Mouse (Mus musculus) granulocyte monocyte progenitor cell, adult 5-6 weeks (primary cell): Measurements from ENCODE around the gene Zfp771. TPM values are rescaled to one million over a fixed set of nuclear protein-coding genes. Genes with fewer than 3 reads are reported as not detected.
A peak's percentile ranks its signal among the peaks of the same experiment; 100 is the strongest.
"Not testable (repeated sequence)": the region's sequence is repeated elsewhere in the genome, so short reads cannot be mapped to it uniquely, and the experiment has no call there.

Experiments
- ATAC-seq: replicated peaks from 2 replicates; pipeline ENCODE4 v1.8.0; 2016; ENCODE audit warnings: mild to moderate bottlenecking, moderate TSS enrichment, inconsistent platforms; ENCODE audit not compliant: poor library complexity, severe bottlenecking
- total RNA-seq, 2 experiments: library from RNA; stranded (forward) in 1 of 2; stranded (reverse) in 1 of 2; fragments of 200-712, 200-1000 nt in 1 of 2; fragments of >200 nt in 1 of 2; fragmentation: Nextera tagmentation in 1 of 2; gene quantifications; 2 replicates each; pipeline ENCODE4 v1.2.3; 2014 to 2017

The Zfp771 gene
- total RNA-seq, 2 experiments from 2014 or later = 4.9 to 10.6 TPM

DNA sequence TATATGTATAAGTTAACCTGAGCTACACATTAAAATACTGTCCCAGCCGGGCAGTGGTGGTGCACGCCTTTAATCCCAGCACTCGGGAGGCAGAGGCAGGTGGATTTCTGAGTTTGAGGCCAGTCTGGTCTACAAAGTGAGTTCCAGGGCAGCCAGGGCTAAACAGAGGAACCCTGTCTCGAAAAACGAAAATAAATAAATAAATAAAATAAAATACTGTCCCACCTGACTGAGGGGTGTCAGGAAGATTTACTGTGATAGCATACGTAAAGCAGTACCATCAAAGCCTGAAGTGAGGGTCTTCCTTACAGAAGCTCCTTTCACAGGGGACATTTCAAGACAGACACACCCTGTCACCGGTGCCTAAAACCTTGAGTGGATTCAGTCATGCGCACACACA lies 6.4 kb downstream of the Zfp771 start:
- ATAC-seq = not testable (repeated sequence)

DNA sequence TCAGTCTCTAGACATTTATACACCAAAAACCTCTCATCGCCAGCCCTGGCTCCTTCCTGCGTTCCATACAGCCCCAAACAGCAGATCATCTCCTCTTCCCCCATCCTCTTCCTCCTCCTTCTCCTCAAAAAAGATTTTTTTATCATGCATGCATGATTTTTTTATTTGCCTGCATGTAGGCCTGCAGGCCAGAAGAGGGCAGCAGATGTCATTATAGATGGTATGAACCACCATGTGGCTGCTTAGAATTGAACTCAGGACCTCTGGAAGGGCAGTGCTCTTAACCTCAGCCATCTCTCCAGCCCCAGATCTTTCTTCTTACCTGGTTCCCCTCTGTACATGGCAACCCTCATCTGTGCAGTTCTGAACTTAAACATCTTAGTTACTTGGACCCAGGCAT lies 8.3 kb downstream of the Zfp771 start:
- peak; percentile 15; the same call in 1 of the 2 replicates for ATAC-seq

DNA sequence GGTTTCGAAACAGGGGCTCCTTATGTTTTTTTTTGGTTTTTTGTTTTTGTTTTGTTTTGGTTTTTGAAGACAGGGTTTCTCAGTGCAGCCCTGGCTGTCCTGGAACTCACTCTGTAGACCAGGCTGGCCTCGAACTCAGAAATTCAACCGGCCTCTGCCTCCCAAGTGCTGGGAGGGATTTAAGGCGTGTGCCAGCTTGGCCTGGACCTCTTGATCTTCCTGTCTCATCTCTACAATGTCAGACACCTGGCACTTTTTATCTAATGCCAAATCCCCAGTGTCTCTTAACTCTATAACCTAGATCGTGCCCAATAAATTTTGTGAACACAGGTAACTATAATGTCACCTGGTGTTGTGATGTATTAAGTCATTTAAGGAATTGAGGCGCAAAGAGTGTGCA lies 9.3 kb downstream of the Zfp771 start:
- no peak for ATAC-seq

DNA sequence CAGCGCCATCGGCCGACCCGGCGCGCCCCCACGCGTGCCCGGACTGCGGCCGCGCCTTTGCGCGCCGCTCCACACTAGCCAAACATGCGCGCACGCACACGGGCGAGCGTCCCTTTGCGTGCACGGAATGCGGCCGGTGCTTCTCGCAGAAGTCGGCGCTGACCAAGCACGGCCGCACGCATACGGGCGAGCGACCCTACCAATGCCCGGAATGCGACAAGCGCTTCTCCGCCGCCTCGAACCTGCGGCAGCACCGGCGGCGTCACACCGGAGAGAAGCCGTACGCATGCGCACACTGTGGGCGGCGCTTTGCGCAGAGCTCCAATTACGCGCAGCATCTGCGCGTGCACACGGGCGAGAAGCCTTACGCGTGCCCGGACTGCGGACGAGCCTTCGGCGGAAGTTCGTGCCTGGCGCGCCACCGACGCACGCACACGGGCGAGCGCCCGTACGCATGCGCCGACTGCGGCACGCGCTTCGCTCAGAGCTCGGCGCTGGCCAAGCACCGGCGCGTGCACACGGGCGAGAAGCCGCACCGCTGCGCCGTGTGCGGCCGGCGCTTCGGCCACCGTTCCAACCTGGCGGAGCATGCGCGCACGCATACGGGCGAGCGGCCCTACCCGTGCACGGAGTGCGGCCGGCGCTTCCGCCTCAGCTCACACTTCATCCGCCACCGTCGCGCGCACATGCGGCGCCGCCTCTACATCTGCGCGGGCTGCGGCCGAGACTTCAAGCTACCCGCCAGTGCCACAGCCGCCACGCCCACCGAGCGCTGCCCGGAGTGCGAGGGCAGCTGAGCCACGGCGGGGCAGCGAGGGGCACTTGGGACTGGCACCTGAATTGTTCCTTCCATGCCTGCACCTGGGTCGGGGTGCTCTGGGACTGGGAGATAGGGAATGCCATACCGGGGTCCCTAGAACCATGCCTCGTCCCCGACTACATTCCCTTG lies 10.0 kb downstream of the Zfp771 start:
- peak; percentile 76 for ATAC-seq

DNA sequence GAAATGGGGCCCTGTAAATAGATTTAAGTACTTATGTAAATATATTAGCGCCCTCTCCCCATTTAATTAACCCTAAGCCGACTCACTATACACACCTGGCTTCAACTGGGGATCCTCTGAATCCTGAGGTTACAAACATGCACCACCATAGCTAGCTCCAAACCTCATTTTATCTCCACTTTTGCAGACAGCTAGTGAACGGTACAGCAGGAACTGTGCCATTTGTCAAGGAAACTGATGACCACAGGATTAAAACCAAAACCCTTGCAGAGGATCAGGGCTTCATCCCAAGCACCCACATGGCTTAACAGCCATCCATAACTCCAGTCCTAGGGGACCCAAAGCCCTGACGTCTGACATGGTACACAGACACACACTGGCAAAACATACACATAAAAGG lies 10.9 kb downstream of the Zfp771 start:
- ATAC-seq = no peak

DNA sequence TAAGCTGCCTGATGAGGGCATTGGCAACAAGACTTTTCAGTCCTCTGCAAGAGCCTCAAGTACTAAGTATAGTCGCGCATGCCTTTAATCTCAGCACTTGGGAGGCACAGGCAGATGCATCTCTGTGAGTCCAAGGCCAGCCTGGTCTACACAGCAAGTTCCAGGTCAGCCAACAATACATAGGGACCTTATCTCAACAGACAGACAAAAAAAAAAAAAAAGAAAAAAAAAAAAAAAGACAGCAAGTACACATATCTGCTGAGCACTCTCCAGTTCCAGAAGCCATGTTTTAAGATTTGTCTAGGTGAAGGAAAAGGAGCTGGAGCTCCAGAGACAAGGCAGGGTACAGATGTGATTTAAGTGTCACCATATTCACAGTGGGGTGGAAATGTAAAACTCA lies 11.9 kb downstream of the Zfp771 start:
- no peak for ATAC-seq

DNA sequence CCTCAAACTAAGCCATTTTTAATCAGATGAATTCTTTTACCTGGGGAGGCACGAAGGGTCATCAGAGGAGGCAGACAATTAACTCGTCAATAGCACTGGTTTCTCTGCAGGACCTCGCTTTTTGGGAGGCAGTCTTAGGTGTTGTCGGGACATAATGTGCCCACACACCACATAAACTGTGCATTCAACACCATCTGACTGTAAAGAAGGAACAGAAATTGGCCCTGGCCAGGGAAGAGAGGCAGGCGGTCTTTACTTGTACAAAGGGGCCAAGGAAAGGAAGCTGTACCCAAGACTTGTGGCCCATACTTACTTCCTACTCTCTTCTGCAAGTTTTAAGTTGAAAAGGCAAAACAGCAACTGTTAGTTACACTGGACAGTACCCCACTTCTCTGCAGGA lies 12.4 kb downstream of the Zfp771 start:
- ATAC-seq = 0 out of 2 replicates have a peak, but pooled peaks have one; percentile 4

DNA sequence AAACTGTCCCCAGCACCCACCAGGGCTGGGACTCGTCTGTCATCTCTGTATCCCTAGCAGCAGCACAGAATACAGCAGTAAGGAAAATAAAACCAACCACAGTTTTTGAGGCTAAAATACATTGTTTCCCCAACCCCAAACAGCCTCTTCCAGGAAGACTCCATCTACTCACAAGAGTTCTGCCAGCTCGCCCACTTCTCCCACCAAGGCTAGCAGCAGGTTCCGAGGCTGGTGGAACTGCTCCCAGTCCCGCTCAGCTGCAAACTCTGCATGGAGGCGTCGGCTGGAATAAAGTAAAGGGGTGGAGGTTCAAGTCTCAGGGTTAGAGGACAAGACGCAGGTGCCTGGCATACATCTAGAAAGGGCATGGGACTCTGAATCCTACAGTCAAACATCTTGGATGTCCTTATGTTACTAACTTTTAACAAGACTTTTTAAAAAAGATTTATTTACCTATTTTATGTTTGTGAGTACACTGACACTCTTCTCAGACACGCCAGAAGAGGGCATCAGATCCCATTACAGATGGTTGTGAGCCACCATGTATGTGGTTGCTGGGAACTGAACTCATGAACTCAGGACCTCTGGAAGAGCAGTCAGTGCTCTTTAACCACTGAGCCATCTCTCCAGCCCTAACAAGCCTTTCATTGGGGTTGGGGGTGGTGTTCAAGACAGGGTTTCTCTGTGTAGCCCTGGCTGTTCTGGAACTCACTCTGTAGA lies 15.3 kb downstream of the Zfp771 start:
- ATAC-seq = no peak

DNA sequence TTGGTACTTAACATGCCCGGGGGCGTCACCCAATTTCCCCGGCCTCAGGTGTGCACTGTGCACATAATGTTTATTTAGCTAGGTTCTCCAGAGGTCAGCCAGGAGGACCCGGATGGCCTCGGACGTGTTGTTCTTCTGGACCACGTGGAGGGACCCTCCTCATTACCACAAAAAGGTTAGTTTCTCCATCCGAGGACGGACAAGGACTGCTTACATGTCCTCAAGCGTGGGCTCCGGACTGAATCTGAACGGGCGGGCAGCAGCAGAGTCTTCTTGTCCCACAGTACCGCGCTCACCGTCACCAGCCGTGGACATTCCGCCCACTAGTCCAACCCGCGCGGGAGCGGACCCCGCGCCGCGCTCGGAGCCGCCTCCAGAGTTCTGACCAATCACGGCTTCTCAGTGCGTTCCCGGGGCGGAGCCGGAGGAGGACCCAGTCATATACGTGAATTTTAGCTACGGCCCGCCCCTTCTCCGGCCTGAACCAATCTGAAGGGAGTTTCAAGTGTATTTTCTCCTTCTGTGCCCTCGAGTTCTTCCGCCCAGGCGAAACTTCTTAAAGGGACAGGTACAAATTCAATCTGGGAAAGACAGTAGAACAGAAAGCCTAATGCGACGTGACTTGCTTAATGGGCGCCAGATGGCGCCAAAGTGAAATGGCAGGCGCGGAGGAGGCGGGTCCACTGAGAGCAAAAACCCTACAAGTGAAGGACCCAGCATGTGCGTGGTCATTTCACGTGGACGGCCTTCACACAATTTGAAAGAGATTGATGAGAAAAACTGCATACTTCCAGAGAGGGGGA lies 16.4 kb downstream of the Zfp771 start, which contains the start of gene Dctpp1:
Dctpp1 (minus strand) TSS at position 401 of the 803 bp plus-strand sequence.
- ATAC-seq = peak; percentile 93

DNA sequence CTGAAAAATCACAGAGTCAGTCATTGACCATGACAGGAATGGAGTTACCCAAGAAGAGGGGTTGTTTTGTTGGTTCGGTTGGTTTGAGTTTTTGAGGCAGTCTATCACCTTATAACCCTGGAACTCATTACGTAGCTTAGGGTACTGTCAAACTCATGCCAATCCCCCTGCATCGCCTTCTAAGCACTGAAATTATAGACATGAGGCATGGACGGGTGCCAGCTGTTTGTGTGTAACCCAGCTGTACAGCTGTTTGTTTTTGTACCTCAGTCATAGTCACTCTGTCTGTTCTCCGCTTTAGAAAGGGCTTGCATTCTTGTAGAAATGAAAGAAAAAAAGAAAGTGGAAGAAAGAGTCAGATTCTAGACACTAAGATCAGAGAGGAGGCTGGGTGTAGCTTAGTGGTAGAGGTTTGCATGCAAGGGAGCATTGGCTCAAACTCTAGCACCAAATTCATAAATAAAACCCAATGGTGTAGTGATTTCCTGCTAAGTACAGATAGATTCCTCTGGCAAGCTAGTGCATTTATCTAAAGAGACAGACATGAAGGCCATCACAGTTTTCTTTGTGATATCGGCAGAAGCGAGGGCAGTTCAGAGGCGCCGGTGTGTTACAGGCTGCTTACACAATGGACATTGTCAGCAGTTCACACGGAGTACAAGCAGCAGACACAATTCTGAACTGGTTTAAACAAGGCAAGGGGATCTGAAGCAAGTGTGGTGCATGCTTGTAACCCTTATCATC lies 18.3 kb downstream of the Zfp771 start:
- no peak for ATAC-seq

DNA sequence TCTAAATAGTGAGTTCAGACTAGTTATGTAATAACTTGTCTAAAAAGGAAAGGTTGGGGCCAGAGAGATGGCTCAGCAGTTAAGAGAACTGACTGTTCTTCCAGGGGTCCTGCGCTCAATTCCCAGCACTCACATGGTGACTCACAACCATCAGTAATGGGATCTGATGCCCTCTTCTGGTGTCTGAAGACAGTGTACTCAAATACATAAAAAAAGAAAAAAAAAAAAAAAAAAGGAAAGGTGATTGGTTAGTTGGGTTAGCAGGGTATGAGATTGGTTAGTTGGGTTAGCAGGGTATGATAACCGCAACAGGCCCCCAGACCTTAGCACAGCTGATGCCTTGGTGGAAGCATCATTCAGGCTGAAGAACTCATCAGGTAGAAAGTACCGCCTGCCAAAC lies 19.5 kb downstream of the Zfp771 start:
- no peak for ATAC-seq

DNA sequence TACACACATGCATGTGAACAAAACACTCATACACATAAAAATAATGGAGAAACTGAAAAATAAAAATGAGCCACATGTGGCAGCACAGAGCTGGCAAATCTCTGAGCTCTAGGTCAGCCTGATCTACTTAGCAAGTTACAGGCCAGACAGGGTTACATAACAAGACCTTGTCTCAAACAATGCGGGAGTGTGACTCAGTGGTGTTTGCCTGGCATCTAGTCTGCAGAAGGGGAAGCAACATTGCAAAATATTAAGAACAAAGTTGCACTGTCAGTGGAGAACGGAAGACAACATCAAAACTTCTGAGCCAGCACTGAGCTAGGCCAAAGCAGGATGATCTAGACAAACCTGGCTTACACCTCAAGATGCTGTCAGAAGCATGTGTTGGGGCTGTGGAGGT lies 26.2 kb downstream of the Zfp771 start:
- peak; percentile 76 for ATAC-seq

DNA sequence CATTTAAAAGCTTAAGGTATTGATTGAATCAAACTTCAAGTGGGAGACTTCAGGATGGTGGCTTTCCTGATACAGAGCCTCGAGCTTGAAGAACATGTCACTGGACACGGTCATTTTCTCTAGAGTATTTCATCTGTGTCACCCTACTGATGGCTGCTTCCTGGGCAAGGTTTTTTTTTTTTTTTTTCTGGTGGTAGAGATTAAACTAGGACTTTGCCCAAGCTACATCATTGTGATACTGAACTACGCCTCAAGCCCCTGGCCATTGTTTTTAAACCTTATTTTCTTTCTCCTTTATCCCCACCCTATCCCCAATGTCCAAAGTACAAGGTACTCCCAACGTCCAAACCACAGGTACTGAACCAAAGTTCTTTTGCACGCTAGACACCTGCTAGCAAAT lies 26.6 kb downstream of the Zfp771 start:
- no peak for ATAC-seq

DNA sequence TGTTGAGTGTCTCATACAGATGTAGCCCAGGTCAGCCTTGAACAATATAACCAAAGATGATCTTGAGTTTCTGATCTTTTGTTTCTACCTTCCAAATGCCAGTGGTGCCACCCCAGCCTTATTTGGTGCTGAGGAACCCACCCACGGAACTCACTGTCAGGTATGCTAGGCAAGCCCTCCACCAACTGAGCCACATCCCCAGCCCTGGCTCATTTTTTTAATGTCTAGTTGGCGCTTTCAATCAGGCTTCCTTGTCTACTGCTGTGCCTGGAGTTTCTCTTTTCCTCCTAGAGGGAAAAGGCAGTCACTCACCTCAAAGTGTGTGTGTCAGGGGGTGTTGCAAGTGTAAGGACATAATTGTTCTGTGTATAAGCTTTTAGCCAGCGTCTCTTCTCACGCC lies 27.0 kb downstream of the Zfp771 start:
- ATAC-seq = no peak

DNA sequence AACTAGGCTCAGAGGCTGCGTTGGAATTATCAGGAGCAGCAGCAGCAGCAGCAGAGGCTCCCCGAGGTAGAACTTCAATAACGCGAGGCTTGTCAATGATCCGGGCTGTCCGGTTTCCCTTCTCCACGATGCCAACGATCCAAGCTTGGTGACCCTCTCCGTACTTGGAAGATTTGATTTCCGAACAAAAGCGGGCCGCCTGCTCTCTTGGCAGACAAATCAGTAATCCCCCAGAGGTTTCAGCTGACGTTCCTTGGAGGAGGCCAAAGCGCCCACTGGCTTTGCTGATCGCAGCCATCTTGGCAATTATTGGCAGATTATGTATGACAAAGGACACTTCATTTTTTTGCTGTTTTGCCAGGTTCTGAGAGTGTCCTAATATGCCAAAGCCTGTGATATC lies 28.5 kb downstream of the Zfp771 start:
- ATAC-seq = no peak

DNA sequence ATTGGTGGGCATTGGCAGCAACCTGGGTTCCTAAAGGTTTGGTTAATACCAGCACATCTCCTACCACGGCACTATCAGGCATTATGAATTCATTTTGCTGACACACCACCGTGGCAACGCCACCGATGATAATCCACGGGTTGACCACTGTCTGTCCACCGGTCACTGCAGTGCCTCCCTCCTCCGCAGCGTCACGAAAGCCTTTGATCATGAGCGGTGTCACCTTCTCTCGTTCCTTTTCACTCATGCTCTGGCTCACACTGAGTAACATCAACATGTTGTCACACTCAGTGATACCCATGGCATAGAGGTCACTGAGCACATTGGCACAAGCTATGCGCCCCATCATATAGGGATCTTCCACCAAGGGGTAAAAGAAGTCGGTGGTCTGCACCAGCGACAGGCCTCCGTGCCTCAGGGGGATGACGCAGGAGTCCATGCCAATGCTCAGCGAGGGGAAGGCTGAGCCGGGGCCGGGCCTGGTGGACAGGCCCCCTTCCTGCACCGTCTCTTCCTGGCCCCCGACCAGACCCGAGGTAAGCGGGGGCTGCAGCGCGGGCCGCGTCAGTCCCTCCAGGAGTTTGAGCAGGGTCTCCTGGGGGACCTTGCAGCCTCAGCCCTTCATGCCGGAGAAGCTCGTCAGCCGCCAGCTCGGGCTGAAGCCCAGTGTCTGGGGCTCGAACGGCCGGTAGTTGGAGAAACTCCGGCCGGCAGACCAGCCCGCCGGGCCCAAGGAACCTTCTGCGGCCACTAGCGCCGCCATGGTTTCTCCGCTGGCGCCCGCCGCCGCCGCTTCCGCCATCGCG lies 29.2 kb downstream of the Zfp771 start:
- peak; percentile 10; the same call in 1 of the 2 replicates for ATAC-seq

DNA sequence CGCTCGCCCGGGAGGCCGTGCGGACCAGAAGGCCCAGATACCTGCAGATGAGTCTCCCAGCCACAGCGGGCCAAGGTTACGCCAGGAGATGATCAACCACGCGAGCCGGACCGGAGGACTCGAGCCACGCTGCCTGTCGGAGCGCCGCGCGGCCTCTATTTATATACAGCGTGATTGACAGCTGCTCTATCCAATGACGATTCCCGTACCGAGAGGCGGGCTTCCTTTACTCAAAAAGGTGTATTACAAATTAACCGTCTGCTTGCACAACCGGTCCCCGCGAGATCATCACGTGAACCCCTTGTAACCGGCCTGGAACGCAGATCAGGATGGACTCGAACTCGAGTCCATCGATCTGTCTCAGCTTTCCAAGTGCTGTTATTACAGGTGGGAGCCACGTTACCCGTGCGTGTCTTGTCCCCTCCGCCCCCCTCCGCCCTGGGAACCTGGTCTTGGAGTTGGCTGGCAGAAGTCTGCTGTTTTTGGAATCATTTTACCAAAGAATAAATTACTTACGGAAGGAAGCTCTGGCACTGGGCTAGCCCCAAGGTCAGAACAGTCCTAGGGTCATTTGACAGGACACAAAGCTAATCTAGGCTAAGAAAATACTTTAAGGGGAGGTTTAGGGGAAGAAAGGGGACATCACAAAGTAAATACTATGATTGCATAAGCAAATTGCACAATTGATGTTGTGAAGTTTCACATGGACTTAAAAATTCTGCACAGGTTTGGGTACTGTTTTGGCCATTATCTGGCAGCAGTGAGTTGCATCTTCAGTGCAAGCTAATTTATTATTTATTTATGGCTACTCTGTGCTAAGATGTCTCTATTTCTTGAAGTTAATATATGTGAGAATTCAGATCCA lies 30.1 kb downstream of the Zfp771 start, which contains the start of gene Sephs2:
Sephs2 (minus strand) TSS at position 131 of the 865 bp plus-strand sequence.
- ATAC-seq = peak; percentile 74

DNA sequence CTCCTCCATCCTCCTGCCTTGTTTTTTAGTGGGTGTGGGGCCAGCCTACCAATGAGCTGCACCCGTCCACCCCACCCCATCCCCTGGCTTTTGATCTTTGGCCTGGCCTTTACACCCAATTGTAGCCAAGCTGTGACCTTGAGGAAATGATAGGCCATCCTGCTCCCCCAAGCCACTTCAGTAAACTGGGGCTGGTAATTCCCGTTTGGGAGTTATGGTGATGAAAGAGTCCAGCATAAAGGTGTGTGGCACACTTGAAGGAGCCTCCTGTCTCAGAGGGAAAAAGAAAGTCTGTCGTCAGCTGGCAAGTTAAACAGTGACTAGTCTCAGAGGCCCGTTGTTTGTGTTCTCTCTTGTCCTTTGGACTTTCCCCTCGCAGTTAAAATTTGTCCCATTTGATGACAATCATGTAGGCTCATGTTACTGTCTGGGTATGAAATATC lies 32.5 kb downstream of the Zfp771 start:
- ATAC-seq = no peak
